8 mouse cellular contexts compared by ENCODE assay signal in genomic region chr11:101174389-101174745, GRCm38 (mm10). TPM values are rescaled to one million over a fixed set of nuclear protein-coding genes. Genes with fewer than 3 reads are reported as not detected.
DNase-seq lines count a peak whose midpoint lies in the region; ATAC-seq and TF ChIP-seq lines count a peak whose summit lies in the region.

No protein-coding gene starts in this region.

- H3K4me3 ChIP-seq in lung, embryonic 15.5 days: peak overlapping the region; percentile 75
- peak overlapping the region; percentile 42 for H3K4me3 ChIP-seq in embryonic facial prominence, embryonic 15.5 days (replicated peaks)
- peak overlapping the region; percentile 29 for H3K4me3 ChIP-seq in intestine, embryonic 14.5 days (ENCODE audit: low read depth, low read length)
- peak overlapping the region; percentile 27; the same call in 1 of the 2 replicates for H3K4me3 ChIP-seq in neural tube, embryonic 12.5 days
- no peak overlapping the region for H3K4me3 ChIP-seq in thymus, adult 2 months (ENCODE audit: control insufficient read depth, insufficient read depth, low read length)

- TF ChIP-seq POLR2A in thymus, adult 2 months (IDR thresholded peaks at IDR 0.05; ENCODE audit: control insufficient read depth, extremely low read depth, insufficient read depth, low read length, poor library complexity): no peak

- H3K9me3 ChIP-seq in lung, embryonic 15.5 days: no peaks in the 10 kb centered on the region
- no peaks in the 10 kb centered on the region for H3K9me3 ChIP-seq in embryonic facial prominence, embryonic 15.5 days (replicated peaks)
- H3K9me3 ChIP-seq in intestine, embryonic 14.5 days (ENCODE audit: control insufficient read depth, low read length): no peaks in the 10 kb centered on the region
- H3K9me3 ChIP-seq in neural tube, embryonic 12.5 days: no peaks in the 10 kb centered on the region

- H3K4me1 ChIP-seq in lung, embryonic 15.5 days: peaks cover 62% of the 10 kb centered on the region
- H3K4me1 ChIP-seq in embryonic facial prominence, embryonic 15.5 days: peaks cover 76% of the 10 kb centered on the region
- H3K4me1 ChIP-seq in intestine, embryonic 14.5 days (replicated peaks; ENCODE audit: control insufficient read depth, insufficient read depth, low read length): peaks cover 45% of the 10 kb centered on the region
- peaks cover 60% of the 10 kb centered on the region for H3K4me1 ChIP-seq in neural tube, embryonic 12.5 days
- H3K4me1 ChIP-seq in thymus, adult 2 months (replicated peaks; ENCODE audit: control insufficient read depth, insufficient read depth, low read length): peaks cover 28% of the 10 kb centered on the region

- no peak for ATAC-seq in lung, embryonic 15.5 days (ENCODE audit: borderline replicate concordance, extremely low read depth, low FRiP score, low TSS enrichment)
- ATAC-seq in embryonic facial prominence, embryonic 15.5 days (ENCODE audit: insufficient number of reproducible peaks, low FRiP score, low TSS enrichment, low read depth): no peak
- no peak for ATAC-seq in intestine, embryonic 14.5 days (replicated peaks; ENCODE audit: low FRiP score, low TSS enrichment, low read depth)
- ATAC-seq in neural tube, embryonic 12.5 days (ENCODE audit: low FRiP score, low read depth): no peak
- no peak for ATAC-seq in activated CD4-positive, CD25-positive, alpha-beta regulatory T cell, adult 4 months

- no peaks in the 10 kb centered on the region for H3K36me3 ChIP-seq in lung, embryonic 15.5 days
- H3K36me3 ChIP-seq in embryonic facial prominence, embryonic 15.5 days: no peaks in the 10 kb centered on the region
- no peaks in the 10 kb centered on the region for H3K36me3 ChIP-seq in intestine, embryonic 14.5 days (ENCODE audit: control insufficient read depth, insufficient read depth, low read length)
- no peaks in the 10 kb centered on the region for H3K36me3 ChIP-seq in neural tube, embryonic 12.5 days
- H3K36me3 ChIP-seq in thymus, adult 2 months (ENCODE audit: control insufficient read depth, insufficient read depth, low read length): no peaks in the 10 kb centered on the region

- H3K27ac ChIP-seq in lung, embryonic 15.5 days: no peak overlapping the region
- peak overlapping the region; percentile 82; the same call in 1 of the 2 replicates for H3K27ac ChIP-seq in embryonic facial prominence, embryonic 15.5 days (replicated peaks)
- no peak overlapping the region for H3K27ac ChIP-seq in intestine, embryonic 14.5 days (ENCODE audit: low read depth)
- H3K27ac ChIP-seq in neural tube, embryonic 12.5 days: no peak overlapping the region
- no peak overlapping the region for H3K27ac ChIP-seq in thymus, adult 2 months (ENCODE audit: control insufficient read depth, insufficient read depth, low read length)

- no peak for TF ChIP-seq CTCF in thymus, adult 2 months (IDR thresholded peaks at IDR 0.05; ENCODE audit: borderline replicate concordance, control insufficient read depth, extremely low read depth, insufficient read depth, low read length, poor library complexity)

- H3K27me3 ChIP-seq in lung, embryonic 15.5 days: peaks cover 44% of the 10 kb centered on the region
- peaks cover 45% of the 10 kb centered on the region for H3K27me3 ChIP-seq in embryonic facial prominence, embryonic 15.5 days
- peaks cover 37% of the 10 kb centered on the region for H3K27me3 ChIP-seq in intestine, embryonic 14.5 days (replicated peaks; ENCODE audit: control insufficient read depth, insufficient read depth, low read length)
- peaks cover 70% of the 10 kb centered on the region for H3K27me3 ChIP-seq in neural tube, embryonic 12.5 days (replicated peaks)
- H3K27me3 ChIP-seq in thymus, adult 2 months (ENCODE audit: control insufficient read depth, insufficient read depth, low read length): peaks cover 28% of the 10 kb centered on the region

- DNase-seq in lung, postnatal 14 days: no peak
- DNase-seq in intestine, embryonic 14.5 days (ENCODE audit: low spot score): no peak
- DNase-seq in thymus, adult 2 months: no peak
- DNase-seq in spleen, adult 12 weeks (ENCODE audit: low spot score): no peak

- H3K4me2 ChIP-seq in lung, embryonic 15.5 days: peak overlapping the region; percentile 70
- H3K4me2 ChIP-seq in embryonic facial prominence, embryonic 15.5 days (replicated peaks): peak overlapping the region; percentile 82
- H3K4me2 ChIP-seq in intestine, embryonic 14.5 days (ENCODE audit: low read length): peak overlapping the region; percentile 64
- H3K4me2 ChIP-seq in neural tube, embryonic 12.5 days (replicated peaks): peak overlapping the region; percentile 70

- peak overlapping the region; percentile 17; the same call in 1 of the 2 replicates for H3K9ac ChIP-seq in lung, embryonic 15.5 days
- peak overlapping the region; percentile 33 for H3K9ac ChIP-seq in embryonic facial prominence, embryonic 15.5 days
- H3K9ac ChIP-seq in intestine, embryonic 14.5 days (ENCODE audit: low read length): no peak overlapping the region
- peak overlapping the region; percentile 48 for H3K9ac ChIP-seq in neural tube, embryonic 12.5 days

- 31% methylated on average over 9 of the region's 9 CpGs for WGBS in lung, embryonic 15.5 days
- 29% methylated on average over 9 of the region's 9 CpGs for WGBS in embryonic facial prominence, embryonic 15.5 days
- WGBS in intestine, embryonic 14.5 days: 31% methylated on average over 9 of the region's 9 CpGs
- WGBS in neural tube, embryonic 12.5 days: 21% methylated on average over 9 of the region's 9 CpGs
- WGBS in thymus, adult 2 months: 44% methylated on average over 9 of the region's 9 CpGs

RNA-seq across cellular contexts. Expression of gene Ccr10, which starts 0.9 kb away (rescaled TPM):
- polyA plus RNA-seq in lung, embryonic 15.5 days (2015; fragmentation: Nextera tagmentation; extraction: Ambion mirVana): 0.24 and 0.55 TPM in 2 replicates
- 0.24 and 0.50 TPM in 2 replicates for polyA plus RNA-seq in embryonic facial prominence, embryonic 15.5 days (2015; fragmentation: Nextera tagmentation; extraction: Ambion mirVana)
- 0.23 TPM in 1 of 2 replicates, not detected in the other for polyA plus RNA-seq in intestine, embryonic 14.5 days (2014; fragmentation: Nextera tagmentation; extraction: Ambion mirVana)
- 0.29 and 0.37 TPM in 2 replicates for polyA plus RNA-seq in neural tube, embryonic 12.5 days (2016; fragmentation: Nextera tagmentation; extraction: Ambion mirVana)
- polyA plus RNA-seq in thymus, adult 2 months (2012; rRNA removed): 2.9 and 3.9 TPM in 2 replicates
- 1 to 10 TPM; 1.5 to 1.6 TPM for polyA plus RNA-seq in activated CD4-positive, CD25-positive, alpha-beta regulatory T cell, adult 4 months (2017; shearing (Covaris generic))

RNA-seq across cellular contexts. Expression of gene Plekhh3, which starts 3.2 kb away (rescaled TPM):
- polyA plus RNA-seq in lung, embryonic 15.5 days (2015; fragmentation: Nextera tagmentation; extraction: Ambion mirVana): 19.8 and 19.9 TPM in 2 replicates
- polyA plus RNA-seq in embryonic facial prominence, embryonic 15.5 days (2015; fragmentation: Nextera tagmentation; extraction: Ambion mirVana): 27.2 and 28.7 TPM in 2 replicates
- 12.8 and 13.8 TPM in 2 replicates for polyA plus RNA-seq in intestine, embryonic 14.5 days (2014; fragmentation: Nextera tagmentation; extraction: Ambion mirVana)
- polyA plus RNA-seq in neural tube, embryonic 12.5 days (2016; fragmentation: Nextera tagmentation; extraction: Ambion mirVana): 16.1 and 17.1 TPM in 2 replicates
- polyA plus RNA-seq in thymus, adult 2 months (2012; rRNA removed): 11.9 and 12.1 TPM in 2 replicates
- polyA plus RNA-seq in activated CD4-positive, CD25-positive, alpha-beta regulatory T cell, adult 4 months (2017; shearing (Covaris generic)): not detected

RNA-seq across cellular contexts. Expression of gene Cntnap1, which starts 4.0 kb away (rescaled TPM):
- polyA plus RNA-seq in lung, embryonic 15.5 days (2015; fragmentation: Nextera tagmentation; extraction: Ambion mirVana): 1.1 and 1.4 TPM in 2 replicates
- 2.0 and 2.2 TPM in 2 replicates for polyA plus RNA-seq in embryonic facial prominence, embryonic 15.5 days (2015; fragmentation: Nextera tagmentation; extraction: Ambion mirVana)
- polyA plus RNA-seq in intestine, embryonic 14.5 days (2014; fragmentation: Nextera tagmentation; extraction: Ambion mirVana): 1.2 and 1.4 TPM in 2 replicates
- 1.7 and 2.2 TPM in 2 replicates for polyA plus RNA-seq in neural tube, embryonic 12.5 days (2016; fragmentation: Nextera tagmentation; extraction: Ambion mirVana)
- 4.5 and 5.3 TPM in 2 replicates for polyA plus RNA-seq in thymus, adult 2 months (2012; rRNA removed)
- polyA plus RNA-seq in activated CD4-positive, CD25-positive, alpha-beta regulatory T cell, adult 4 months (2017; shearing (Covaris generic)): under 1 TPM; 0.29 to 0.33 TPM

RNA-seq across cellular contexts. Expression of gene Tubg2, which starts 18.7 kb away (rescaled TPM):
- 3.5 and 3.6 TPM in 2 replicates for polyA plus RNA-seq in lung, embryonic 15.5 days (2015; fragmentation: Nextera tagmentation; extraction: Ambion mirVana)
- 11.1 and 11.9 TPM in 2 replicates for polyA plus RNA-seq in embryonic facial prominence, embryonic 15.5 days (2015; fragmentation: Nextera tagmentation; extraction: Ambion mirVana)
- polyA plus RNA-seq in intestine, embryonic 14.5 days (2014; fragmentation: Nextera tagmentation; extraction: Ambion mirVana): 5.8 and 7.4 TPM in 2 replicates
- 13.4 and 15.1 TPM in 2 replicates for polyA plus RNA-seq in neural tube, embryonic 12.5 days (2016; fragmentation: Nextera tagmentation; extraction: Ambion mirVana)
- 2.6 and 3.3 TPM in 2 replicates for polyA plus RNA-seq in thymus, adult 2 months (2012; rRNA removed)
- under 1 TPM; 0.68 to 0.94 TPM for polyA plus RNA-seq in activated CD4-positive, CD25-positive, alpha-beta regulatory T cell, adult 4 months (2017; shearing (Covaris generic))

RNA-seq across cellular contexts. Expression of gene Ezh1, which starts 51.9 kb away (rescaled TPM):
- polyA plus RNA-seq in lung, embryonic 15.5 days (2015; fragmentation: Nextera tagmentation; extraction: Ambion mirVana): 16.2 and 19.2 TPM in 2 replicates
- 16.5 and 18.7 TPM in 2 replicates for polyA plus RNA-seq in embryonic facial prominence, embryonic 15.5 days (2015; fragmentation: Nextera tagmentation; extraction: Ambion mirVana)
- 20.2 and 21.8 TPM in 2 replicates for polyA plus RNA-seq in intestine, embryonic 14.5 days (2014; fragmentation: Nextera tagmentation; extraction: Ambion mirVana)
- polyA plus RNA-seq in neural tube, embryonic 12.5 days (2016; fragmentation: Nextera tagmentation; extraction: Ambion mirVana): 14.1 and 14.3 TPM in 2 replicates
- 38.8 and 43.3 TPM in 2 replicates for polyA plus RNA-seq in thymus, adult 2 months (2012; rRNA removed)
- polyA plus RNA-seq in activated CD4-positive, CD25-positive, alpha-beta regulatory T cell, adult 4 months (2017; shearing (Covaris generic)): 10 to 100 TPM; 48.1 to 52.2 TPM

Comparison
In these comparisons a context has a peak if more than half of its experiments do, and no peak if none do; other contexts are left out.
1. RNA of gene Plekhh3, which starts 3.2 kb away (polyA plus RNA-seq): 27.2 to 28.7 TPM in embryonic facial prominence, embryonic 15.5 days, 19.8 to 19.9 TPM in lung, embryonic 15.5 days, 16.1 to 17.1 TPM in neural tube, embryonic 12.5 days, 12.8 to 13.8 TPM in intestine, embryonic 14.5 days and 11.9 to 12.1 TPM in thymus, adult 2 months; not detected in activated CD4-positive, CD25-positive, alpha-beta regulatory T cell, adult 4 months; every median in the first group is over 10 times any median in the second.
2. Peak in every context shown above with its lines, with median percentiles within 50 percentile points of each other: H3K4me2 ChIP-seq.